Mouse (Mus musculus): ENCODE measurements at regions not wholly inside any gene's neighbourhood (a gene's known extent, or its start where the extent isn't known, plus 50 kb on each side); places are given as distances from the start of the nearest gene placed in this dataset.

DNA sequence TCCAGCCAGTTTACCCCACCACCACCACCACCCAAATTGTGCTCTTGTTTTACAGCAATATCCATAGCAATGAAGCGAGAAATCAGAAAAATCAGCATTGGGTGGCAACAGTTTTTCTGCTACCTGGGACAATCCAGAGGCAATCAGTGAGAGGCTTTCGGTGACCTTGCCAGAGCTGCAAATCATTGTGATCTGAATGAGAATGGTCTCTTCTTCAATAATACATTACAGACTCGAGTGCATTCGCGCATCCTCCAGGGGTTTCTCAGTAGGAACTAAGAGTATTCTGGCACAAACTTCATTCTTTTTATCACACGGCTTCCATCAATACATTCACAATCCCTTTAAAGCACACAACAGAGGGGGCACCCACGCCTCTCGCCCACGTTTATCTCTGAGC, 91.2 kb downstream of the Srek1 start:
- DNase-seq (ENCODE audit: low read depth, low spot score), result no peak

DNA sequence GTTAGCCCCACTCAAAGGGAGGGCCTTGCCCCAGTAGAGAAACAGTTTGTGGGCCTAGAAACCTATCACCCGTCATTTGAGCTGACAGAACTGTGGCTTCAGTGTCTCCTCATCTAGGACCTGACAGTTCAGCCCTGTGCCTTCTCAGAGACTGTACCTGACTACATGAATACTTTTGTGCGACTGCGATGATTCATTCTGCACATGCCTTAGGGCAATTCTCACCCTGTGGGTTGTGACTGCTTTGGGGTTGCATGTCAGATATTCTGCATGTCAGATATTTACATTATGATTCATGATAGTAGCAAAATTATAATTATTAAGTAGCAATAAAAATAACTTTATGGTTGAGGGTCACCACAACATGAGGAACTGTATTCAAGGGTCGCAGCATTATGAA, 93.7 kb downstream of the Srek1 start:
- DNase-seq (ENCODE audit: low read depth, low spot score), result no peak

DNA sequence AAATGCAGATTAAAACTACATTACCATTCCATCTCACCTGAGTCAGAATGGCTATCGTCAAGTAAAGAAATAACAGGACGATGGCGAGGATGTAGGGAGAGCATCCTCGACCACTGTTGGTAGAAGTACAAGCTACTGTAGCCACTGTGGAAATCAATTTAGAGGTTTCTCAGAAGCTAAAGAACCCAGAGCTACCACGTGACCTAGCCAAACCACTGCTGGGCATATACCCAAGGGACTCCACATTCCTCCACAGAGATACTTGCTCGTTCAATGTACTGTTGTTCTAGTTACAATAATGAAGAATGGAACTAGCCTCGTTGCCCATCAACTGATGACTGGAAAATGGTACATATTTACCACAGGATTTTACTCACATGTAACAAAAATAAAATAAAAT, 94.4 kb downstream of the Srek1 start:
- DNase-seq (ENCODE audit: low read depth, low spot score), result no peak

DNA sequence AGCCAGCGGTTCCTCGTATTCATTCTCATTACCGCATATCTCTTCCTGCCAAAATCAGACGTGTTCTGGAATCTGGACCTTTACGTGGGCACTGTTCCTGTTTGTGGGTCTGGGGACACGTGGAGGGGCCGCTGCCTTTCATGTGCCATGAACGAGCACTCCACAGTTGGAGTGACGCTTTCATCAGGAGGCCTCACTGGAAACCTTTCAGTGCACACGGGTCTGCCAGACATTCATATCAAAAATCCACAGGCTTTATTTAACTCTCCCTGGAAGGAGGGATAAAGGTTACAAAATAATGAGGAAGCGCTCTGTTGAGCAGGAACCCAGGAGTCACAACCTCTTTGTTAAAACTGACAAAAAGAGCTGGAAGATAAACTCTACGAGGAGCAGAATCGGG, 97.6 kb downstream of the Srek1 start:
- DNase-seq (ENCODE audit: low read depth, low spot score), result no peak

DNA sequence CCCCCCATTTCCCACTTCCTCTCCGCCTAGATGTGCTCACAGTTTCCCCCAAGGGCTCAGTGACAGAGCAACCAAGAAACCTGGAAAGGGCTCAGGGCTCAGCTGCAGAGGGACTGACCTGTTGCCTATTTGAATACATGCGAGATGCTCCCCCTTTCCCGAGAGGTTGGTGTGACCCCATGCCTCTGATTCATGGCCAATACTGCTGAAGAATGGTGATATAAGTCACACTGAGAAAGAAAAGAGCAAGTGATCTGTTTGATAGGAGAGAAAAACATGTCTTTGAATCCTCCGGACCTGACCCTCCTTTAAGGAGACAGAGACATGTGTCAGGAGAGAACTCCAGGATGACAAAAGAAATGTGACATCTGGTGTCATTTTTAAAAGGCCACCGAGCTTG, 98.2 kb downstream of the Srek1 start:
- DNase-seq (ENCODE audit: low read depth, low spot score), result no peak

DNA sequence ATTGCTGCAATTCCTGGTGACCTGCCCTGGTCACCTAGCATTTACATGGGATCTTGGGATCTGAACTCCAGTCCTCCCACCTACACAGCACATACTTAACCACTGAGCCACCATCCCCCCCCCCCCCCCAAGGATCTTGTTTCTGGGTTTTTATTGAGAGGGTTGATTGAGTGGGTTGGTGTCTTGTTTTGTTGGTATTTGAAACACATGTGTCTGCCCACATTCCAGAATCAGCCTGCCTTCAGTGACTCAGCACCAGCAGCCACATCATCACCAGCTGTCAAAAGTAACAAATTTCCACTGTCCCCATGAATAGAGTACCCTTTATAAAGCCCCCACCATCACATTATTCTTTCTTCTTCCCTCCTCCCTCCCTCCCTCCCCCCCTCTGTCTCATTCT, 103.8 kb downstream of the Srek1 start:
- DNase-seq (ENCODE audit: low read depth, low spot score), result no peak

DNA sequence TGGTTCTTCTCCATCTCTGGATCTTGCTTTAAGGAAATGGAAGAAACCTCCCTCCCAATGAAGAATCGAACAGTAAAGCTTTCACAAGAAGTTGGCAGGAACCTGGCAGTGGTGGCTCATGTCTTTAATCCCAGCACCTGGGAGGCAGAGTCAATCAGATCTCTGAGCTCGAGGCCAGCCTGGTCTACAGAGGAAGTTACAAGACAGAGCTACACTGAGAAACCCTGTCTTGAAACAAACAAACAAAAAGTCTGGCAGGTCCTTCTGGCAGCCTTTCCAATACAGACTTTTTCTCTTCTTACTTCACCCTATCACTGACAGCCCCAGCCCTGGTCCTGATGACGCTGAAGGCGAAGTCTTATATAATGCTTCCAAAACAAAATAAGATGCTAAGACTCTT, 104.6 kb downstream of the Srek1 start:
- DNase-seq (ENCODE audit: low read depth, low spot score), result no peak

DNA sequence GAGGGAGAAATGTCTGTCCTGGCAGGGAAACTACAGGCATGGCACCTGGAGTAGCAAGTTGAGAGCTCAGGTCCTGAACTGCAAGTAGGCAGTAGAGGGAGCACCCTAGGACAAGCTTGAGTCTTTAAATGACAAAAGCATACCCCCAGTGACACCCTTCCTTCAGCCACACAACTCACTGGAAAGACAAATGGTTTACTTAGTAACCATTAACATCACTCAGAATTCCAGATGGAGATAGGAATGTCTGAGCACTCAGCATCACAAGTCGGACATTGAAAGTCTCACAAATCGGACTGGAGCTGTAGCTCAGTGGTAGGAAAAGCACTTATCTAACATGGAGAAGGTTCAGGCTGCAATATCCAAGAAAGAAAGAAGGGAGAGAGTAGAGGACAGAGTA, 106.7 kb downstream of the Srek1 start:
- no peak for DNase-seq (ENCODE audit: low read depth, low spot score)

DNA sequence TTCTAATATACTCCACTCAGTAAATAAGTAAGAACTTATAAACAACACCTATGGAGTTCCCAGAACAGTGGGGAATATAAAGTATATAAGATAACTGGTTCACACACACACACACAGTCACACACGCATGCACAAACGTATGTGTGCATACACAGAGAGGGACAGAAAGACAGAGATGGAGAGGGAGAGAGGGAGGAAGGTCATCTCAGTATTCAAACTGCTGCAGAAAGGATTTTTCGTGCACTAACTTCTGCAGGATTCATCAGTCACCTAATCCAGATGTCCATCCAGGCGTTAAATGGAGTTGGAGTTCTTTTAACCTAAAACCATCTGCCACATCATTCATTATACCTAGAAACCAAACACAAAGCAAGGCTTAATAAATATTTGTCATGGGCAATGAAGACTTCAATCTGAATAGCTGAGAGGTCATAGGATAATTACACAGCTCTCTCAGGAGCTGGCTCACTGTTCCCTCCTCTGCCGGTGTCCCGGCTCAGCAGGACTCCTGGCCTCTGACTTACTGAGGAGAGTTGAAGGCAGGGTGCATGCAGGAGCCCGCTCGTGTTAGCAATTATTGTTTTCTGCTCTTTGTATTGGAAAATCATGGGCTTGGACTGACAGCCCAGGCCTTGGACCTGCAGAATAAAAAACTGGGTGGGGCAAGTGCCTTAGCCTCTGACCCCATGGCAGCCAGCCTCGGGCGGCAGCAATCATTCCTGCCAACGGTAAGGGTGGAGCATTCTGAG, 114.0 kb downstream of the Srek1 start:
- no peak for DNase-seq (ENCODE audit: low read depth, low spot score)

DNA sequence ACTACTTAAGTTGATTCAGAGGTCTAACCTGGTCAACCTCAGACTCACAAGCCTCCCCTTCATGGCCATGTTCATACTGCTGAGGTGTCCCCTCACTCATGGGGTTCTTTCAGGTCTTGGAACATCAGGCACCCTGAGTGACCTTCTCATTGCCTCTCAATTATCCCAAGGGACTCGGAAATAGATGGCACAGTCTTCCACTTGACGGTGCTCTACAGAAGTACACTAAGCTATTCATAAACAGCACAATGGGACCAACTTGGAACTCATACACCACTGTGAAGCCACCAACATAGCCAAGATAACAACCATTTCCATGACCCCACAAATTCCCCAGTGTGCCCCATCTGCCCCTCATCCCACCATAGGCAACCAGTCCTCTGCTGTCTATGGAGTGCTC, 118.4 kb downstream of the Srek1 start:
- DNase-seq (ENCODE audit: low read depth, low spot score), result no peak

DNA sequence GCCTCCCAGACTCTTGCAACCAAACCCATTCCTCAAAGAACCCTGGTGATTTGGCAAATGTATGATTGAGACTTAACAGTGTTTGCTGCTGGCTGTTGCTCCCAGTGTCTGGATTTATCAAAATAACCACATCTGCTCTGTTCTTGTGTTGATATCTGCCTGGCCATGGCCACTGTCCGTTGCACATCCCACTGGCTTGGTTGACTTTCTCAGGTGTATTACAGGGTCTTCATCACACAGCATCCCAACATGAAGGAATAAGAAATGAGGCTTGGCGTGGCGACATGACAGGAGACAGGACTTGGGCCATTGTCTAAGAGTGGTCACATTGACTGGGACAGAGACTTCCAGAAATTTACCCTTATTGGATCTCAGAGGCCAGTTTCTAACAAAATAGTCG, 121.2 kb downstream of the Srek1 start:
- DNase-seq (ENCODE audit: low read depth, low spot score), result no peak

DNA sequence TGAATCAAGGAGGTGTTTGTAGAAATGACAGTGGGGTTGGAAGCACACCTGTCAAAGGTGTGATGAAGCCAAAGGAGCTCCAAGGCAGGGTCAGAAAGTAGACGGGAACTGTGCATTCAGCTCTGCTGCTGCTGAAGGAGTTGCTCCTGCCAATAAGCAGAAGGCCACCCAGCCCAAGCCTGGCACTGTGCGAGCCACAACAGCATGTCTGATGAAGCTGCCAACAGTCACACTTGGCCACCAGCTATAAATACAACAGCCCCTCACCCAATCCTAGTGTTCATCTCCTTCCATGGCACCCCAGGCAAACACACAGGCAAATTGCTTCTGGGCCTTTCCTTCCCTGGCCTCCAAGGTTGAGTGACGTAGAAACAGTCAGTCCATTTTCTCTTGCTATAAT, 125.0 kb downstream of the Srek1 start:
- no peak for DNase-seq (ENCODE audit: low read depth, low spot score)

DNA sequence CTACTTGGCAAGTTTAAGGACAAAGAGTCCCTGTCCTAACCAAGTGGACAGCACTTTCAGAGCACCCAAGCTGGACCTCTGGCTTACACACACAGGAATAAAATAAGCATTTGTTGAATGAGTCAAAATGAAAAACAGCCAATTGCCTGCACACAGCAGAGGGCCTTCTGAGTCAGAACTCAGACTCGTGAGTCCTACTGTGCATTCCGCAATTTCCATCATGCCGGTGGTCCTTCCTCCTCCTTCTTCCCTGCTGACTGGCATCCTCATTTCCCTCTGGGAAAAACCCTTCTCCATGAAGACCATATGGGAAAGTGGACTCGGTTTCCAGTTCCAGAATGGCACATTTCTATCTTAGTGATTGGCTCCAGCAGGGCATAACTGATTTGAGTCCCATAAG, 126.4 kb downstream of the Srek1 start:
- no peak for DNase-seq (ENCODE audit: low read depth, low spot score)

DNA sequence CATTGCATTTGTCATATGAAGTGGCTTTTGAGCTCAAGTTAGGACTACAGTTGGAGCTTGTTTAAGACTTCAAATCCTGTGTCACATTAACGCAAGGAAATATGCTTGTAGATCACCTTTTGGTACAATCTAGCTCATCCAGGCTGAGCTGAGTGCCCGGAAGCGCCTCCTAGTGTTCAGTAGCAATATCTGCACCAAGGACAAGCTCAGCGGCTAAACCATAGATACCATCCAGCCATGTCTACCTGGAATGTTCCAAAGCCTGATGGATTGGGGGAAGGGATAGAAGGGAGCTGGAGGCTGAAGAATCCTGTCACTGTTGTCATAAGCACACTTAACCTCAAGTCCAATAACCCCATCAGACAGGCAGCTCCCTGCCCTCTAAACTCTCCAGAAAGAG, 128.4 kb downstream of the Srek1 start:
- DNase-seq (ENCODE audit: low read depth, low spot score), result peak; percentile 28

DNA sequence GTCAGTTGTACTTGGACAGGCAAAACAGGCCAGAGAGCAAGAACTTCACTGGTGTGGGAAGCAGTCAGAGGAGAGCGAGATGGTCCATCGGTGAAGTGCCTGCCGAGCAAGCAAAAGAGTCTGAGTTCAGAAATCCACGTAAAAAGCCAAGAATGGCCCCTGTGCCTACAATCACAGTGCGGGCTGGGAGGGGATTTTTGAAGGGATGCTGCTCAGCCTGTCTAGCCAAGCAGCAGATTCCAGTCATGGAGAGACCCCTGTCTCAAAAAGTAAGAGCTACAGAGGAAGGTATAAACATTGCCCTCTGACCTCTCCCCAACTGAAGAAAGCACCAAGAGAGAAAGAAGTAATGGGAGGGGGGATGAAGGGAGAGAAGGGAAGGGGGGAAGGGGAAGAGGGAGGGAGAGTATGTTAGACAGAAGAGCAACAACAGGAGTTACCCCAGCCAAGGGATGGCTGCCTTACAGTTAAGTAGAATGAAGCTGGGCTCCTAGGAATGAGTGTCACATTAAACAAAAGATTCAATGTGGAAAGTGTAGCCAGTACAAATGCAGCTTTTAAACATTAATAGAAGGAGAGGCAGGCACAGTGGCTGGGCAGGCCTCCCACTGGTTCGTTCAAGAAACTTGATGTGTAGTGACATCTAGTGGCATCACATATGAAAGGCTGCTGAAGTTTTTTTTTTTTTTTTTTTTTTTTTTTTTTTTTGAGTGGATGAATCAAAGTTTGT, 130.2 kb downstream of the Srek1 start:
- no peak for DNase-seq (ENCODE audit: low read depth, low spot score)

DNA sequence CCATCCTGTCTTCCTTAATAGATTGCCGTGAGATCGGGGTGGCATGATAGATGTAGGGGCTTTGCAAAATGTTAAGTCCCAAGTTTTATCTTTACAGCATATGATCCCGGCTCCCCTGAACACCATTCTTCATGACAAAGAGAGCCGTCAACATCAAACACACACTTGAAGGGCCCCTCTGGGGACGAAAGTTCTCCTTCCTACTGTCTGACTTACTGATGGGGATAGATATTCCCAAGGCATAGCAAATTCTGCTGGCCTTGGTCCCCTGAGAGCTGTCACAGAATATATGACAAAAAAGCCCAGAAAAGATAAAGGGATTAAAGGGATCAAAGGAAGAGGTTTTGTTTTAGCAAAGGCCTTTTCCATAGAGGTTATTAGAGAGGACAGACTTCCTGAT, 130.9 kb downstream of the Srek1 start:
- DNase-seq (ENCODE audit: low read depth, low spot score), result no peak

DNA sequence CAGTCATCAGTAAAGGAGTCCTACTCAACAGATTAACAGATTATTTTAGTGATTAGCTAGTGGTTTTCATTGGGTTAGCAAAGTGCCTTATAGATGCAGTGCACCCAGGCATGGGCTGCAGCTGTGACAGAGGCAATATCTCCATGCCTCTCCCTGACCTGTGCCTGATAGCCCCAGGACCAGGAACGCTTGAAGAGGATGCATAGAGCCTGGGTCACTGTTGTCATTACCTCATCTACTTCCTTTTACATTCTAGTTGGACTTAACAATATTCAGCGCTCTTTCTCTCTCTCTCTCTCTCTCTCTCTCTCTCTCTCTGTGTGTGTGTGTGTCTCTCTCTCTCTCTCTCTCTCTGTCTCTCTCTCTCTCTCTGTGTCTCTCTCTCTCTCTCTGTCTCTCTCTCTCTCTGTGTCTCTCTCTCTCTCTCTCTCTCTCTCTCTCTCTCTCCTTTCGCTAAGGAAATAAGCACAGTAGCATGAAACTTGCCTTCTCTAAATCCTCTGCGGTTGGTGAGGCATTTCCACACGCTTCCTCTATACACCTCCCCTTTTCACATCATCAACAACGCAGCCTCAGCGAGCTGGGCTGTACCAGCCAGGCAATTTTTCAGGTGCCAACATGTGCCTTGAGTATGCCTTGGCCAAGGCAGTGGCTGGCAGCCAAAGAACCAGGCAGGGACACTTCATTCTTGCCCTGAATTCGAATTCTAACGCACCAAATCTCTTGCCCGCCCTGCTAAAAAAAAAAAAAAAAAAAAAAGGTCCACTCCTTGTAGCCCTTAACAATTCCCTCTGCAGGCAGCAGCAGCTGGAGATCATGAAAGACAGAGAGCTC, 131.6 kb downstream of the Srek1 start:
- no peak for DNase-seq (ENCODE audit: low read depth, low spot score)

DNA sequence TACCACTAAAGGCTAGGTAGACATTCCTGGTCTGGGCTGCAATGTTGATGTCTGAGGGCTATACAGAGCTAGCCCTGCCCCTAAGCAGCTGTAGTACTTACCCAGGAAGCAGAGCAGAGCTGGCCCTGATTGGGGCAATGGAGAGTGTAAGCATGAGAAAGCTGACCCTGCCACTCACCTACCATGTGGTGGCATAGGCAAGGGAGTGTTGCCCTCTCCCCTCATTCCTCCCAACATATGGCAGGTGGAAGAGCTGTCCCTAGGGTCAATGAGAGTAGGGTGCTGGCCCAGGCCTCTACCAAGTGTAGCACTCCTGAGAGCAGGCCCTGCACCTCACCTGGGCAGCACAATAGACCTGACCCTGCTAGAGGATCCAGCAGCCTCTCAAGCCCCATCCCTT, 136.4 kb downstream of the Srek1 start:
- no peak for DNase-seq (ENCODE audit: low read depth, low spot score)

DNA sequence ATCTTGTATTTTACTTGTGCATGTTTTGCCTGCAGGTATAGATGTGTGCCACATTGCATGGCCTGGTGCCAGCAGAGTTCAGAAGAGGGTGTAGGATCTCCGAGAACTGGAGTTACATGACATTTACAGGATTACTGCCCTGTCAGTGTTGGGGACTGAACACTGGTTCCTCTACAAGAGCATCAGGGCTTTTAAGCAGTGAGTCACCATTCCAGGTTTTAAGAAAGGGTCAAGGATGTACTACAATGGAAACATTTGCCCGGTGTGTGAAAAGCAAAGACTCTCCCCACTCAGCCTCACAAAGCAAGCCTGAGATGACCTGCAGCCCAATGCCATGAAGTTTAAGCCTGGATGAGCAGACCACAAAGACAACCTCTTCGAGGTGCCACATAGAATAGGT, 137.0 kb downstream of the Srek1 start:
- no peak for DNase-seq (ENCODE audit: low read depth, low spot score)

DNA sequence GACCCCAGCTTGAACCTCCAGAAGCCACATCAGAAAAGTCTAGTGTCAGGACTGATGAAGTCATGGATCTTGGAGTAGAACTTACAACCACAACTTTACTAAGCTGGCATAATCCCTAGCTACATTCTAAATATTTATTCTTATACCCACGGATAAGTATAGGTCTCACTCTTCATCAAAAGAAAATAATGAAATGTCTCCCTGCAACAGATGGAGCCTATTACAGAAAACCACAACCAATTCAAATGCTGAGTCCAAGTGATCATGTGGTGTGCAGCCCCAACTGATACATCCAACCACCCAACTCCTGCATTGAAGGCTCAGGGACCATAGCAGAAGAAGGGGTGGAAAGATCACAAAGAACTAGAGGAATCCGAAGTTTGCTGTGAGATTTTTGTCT, 137.8 kb downstream of the Srek1 start:
- DNase-seq (ENCODE audit: low read depth, low spot score), result no peak

DNA sequence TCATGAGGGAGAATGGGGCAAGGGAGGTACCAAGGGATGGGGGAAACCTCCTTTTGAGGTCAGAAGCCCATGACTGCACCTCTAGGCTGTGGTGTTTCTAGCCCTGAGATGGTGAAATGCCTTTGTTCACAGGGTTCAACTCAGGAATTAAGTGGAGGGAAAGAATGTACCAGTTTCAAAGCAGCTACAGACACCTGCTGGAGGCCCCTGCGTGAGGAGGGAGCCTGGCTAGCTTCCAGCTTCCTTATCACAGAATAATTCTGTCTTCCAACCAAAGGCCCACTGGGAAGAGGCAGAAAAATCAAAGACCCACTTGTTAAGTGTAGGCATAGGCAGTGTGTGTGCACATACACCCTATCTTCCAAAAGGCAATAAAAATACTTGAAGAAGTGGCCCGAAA, 150.6 kb downstream of the Srek1 start:
- no peak for DNase-seq (ENCODE audit: low read depth, low spot score)

DNA sequence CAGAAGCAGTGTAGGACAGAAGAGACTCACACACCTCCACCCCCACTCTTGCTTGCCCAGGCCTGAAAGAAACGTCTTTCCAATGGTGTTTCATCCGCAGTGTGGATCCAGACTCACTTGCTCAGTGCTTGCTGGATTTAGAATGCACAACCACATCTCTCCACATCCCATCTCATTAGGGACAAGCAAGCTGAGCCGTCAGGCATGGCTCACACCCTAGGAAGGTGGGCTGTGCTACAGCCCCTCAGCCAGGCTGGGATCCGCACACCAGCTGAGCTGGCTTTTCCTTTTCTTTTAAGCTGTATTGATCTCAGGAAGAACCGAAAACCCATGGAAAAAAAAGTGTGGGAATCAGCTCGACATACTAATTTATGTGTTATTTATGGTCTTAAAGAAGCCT, 151.1 kb downstream of the Srek1 start:
- DNase-seq (ENCODE audit: low read depth, low spot score), result no peak

DNA sequence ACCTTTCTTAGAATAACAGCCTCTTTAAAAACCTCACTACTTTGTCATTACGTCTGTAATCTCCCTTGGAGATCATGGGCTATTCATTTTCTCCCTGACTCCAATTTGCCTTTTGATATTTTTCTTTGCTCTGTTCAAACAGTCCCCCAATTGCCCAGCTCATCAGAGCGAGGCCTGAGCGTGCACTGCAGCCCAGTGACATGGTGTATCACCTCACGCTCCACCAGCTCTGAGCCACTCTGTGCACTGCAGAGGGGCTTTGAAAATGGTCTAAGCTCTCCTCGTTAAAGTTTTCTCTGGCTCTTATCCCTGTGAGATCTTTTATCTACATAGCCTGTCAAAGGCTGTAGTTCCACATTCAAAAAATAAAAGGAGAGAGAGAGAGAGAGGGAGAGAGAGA, 152.1 kb downstream of the Srek1 start:
- DNase-seq (ENCODE audit: low read depth, low spot score), result no peak

Measured in WW6 (cell line).